Mouse (Mus musculus): Measurements from ENCODE around the gene Atp2a1. TPM values are rescaled to one million over a fixed set of nuclear protein-coding genes. Genes with fewer than 3 reads are reported as not detected.

Atp2a1 gene
- total and polyA plus RNA-seq, 3 experiments = 0.04 to 0.47 TPM; not detected in 1

- no peak for TF ChIP-seq ZMIZ1 (IDR thresholded peaks at IDR 0.05; ENCODE audit: low read depth, low read length)
- no peak for TF ChIP-seq EP300 (IDR thresholded peaks at IDR 0.05; ENCODE audit: low read depth in 1 of 2, low read length in 2 of 2)
- TF ChIP-seq RCOR1 (IDR thresholded peaks at IDR 0.05; ENCODE audit: low read depth, low read length) = no peak
- TF ChIP-seq E2F4 (IDR thresholded peaks at IDR 0.05; ENCODE audit: borderline replicate concordance, low read depth, low read length) = no peak
Observed at GRCm38 (mm10) chr7:126482392-126482871, 19.5 kb upstream of the Atp2a1 start (continued).

GRCm38 (mm10) chr7:126481699-126482098 lies 18.8 kb upstream of the Atp2a1 start:
- H3K27me3 ChIP-seq (ENCODE audit: control insufficient read depth in 1 of 2, insufficient read depth in 2 of 2, low read length in 2 of 2) = no peaks in the 10 kb centered on the region
- H3K4me1 ChIP-seq (ENCODE audit: control insufficient read depth in 1 of 2, insufficient read depth in 2 of 2, low read length in 2 of 2) = peaks cover 0 to 6% of the 10 kb centered on the region in 2 experiments; a peak in 3 of 4 replicates
- peaks cover 1% of the 10 kb centered on the region; the same call in 1 of the 2 replicates for H3K79me2 ChIP-seq (ENCODE audit: control insufficient read depth, insufficient read depth, low read length, poor library complexity)
- DNase-seq (ENCODE audit: low read depth, low spot score) = peak; percentile 60
- H3K9ac ChIP-seq (ENCODE audit: control insufficient read depth, low read depth, low read length, poor library complexity, severe bottlenecking) = no peak overlapping the region; the same call in 1 of the 2 replicates
- H3K9me3 ChIP-seq (replicated peaks; ENCODE audit: insufficient read depth, low read length) = no peaks in the 10 kb centered on the region
- H3K36me3 ChIP-seq (ENCODE audit: control insufficient read depth in 1 of 2, insufficient read depth in 2 of 2, low read length in 2 of 2) = peaks cover 0 to 7% of the 10 kb centered on the region in 2 experiments; a peak in 2 of 4 replicates
- H3K27ac ChIP-seq (ENCODE audit: control insufficient read depth, low read depth, low read length) = no peak overlapping the region
- peak overlapping the region in 1 of 2 experiments; percentile 48; a peak in 2 of 4 replicates for H3K4me3 ChIP-seq (ENCODE audit: control insufficient read depth in 1 of 2, insufficient read depth in 1 of 2, low read depth in 2 of 2, low read length in 2 of 2)
- TF ChIP-seq CHD2 (IDR thresholded peaks at IDR 0.05; ENCODE audit: low read length) = no peak
- no peak for TF ChIP-seq MYB (IDR thresholded peaks at IDR 0.05; ENCODE audit: low read depth, low read length)
- no peak for TF ChIP-seq MAX (IDR thresholded peaks at IDR 0.05; ENCODE audit: low read length)
- TF ChIP-seq TAL1 (IDR thresholded peaks at IDR 0.05; ENCODE audit: low read length) = no peak
- TF ChIP-seq ZKSCAN1 (IDR thresholded peaks at IDR 0.05; ENCODE audit: low read depth, low read length) = no peak
- TF ChIP-seq USF2 (IDR thresholded peaks at IDR 0.05; ENCODE audit: borderline replicate concordance in 1 of 2, insufficient read depth in 1 of 2, low read depth in 1 of 2, low read length in 2 of 2) = no peak
- TF ChIP-seq GATA1 (IDR thresholded peaks at IDR 0.05; ENCODE audit: low read depth, low read length) = peak; percentile 46
- TF ChIP-seq MAFK (IDR thresholded peaks at IDR 0.05; ENCODE audit: borderline replicate concordance, low read depth, low read length) = no peak
- TF ChIP-seq POLR2A (IDR thresholded peaks at IDR 0.05; ENCODE audit: control insufficient read depth in 1 of 2, insufficient read depth in 1 of 2, low read depth in 1 of 2, low read length in 2 of 2, poor library complexity in 1 of 2) = no peak
- peak; percentile 86 for TF ChIP-seq SMC3 (IDR thresholded peaks at IDR 0.05; ENCODE audit: low read depth, low read length)
- TF ChIP-seq GABPA (IDR thresholded peaks at IDR 0.05; ENCODE audit: low read depth, low read length) = no peak
- no peak for TF ChIP-seq MYC (IDR thresholded peaks at IDR 0.05; ENCODE audit: low read depth, low read length)
- TF ChIP-seq USF1 (IDR thresholded peaks at IDR 0.05; ENCODE audit: low read depth, low read length) = no peak
- TF ChIP-seq CTCF (IDR thresholded peaks at IDR 0.05 in 2 of 3, conservative IDR thresholded peaks at IDR 0.05 in 1 of 3; ENCODE audit: control insufficient read depth in 1 of 3, insufficient read depth in 1 of 3, low read depth in 2 of 3, low read length in 3 of 3, poor library complexity in 1 of 3, severe bottlenecking in 1 of 3) = peak in 2 of 3 experiments; percentile 68 to 94; a peak in 4 of 6 replicates
- no peak for TF ChIP-seq BHLHE40 (IDR thresholded peaks at IDR 0.05; ENCODE audit: borderline replicate concordance, low read depth, low read length)
- TF ChIP-seq SIN3A (IDR thresholded peaks at IDR 0.05; ENCODE audit: low read length) = peak; percentile 80
- no peak for TF ChIP-seq JUND (IDR thresholded peaks at IDR 0.05; ENCODE audit: low read depth, low read length)
- no peak for TF ChIP-seq NELFE (IDR thresholded peaks at IDR 0.05; ENCODE audit: low read depth, low read length)
- TF ChIP-seq ZC3H11A (IDR thresholded peaks at IDR 0.05; ENCODE audit: low read depth, low read length) = peak; percentile 94
- TF ChIP-seq ETS1 (IDR thresholded peaks at IDR 0.05; ENCODE audit: low read depth, low read length) = no peak
- peak; percentile 94 for TF ChIP-seq RAD21 (IDR thresholded peaks at IDR 0.05; ENCODE audit: low read depth, low read length)
- TF ChIP-seq POLR2AphosphoS2 (IDR thresholded peaks at IDR 0.05; ENCODE audit: low read length) = no peak
- no peak for TF ChIP-seq MEF2A (IDR thresholded peaks at IDR 0.05; ENCODE audit: extremely low read depth, insufficient replicate concordance, low read depth, low read length, poor library complexity, severe bottlenecking)
- no peak for TF ChIP-seq TCF12 (IDR thresholded peaks at IDR 0.05; ENCODE audit: low read depth, low read length)
- no peak for TF ChIP-seq NRF1 (IDR thresholded peaks at IDR 0.05; ENCODE audit: insufficient read depth, low read depth, low read length, poor library complexity, severe bottlenecking)
- no peak for TF ChIP-seq TBP (IDR thresholded peaks at IDR 0.05; ENCODE audit: low read depth, low read length)
- no peak for TF ChIP-seq UBTF (IDR thresholded peaks at IDR 0.05; ENCODE audit: borderline replicate concordance, insufficient read depth, low read depth, low read length)
- TF ChIP-seq POLR2AphosphoS5 (IDR thresholded peaks at IDR 0.05; ENCODE audit: borderline replicate concordance, low read depth, low read length) = no peak
- TF ChIP-seq ZMIZ1 (IDR thresholded peaks at IDR 0.05; ENCODE audit: low read depth, low read length) = no peak
- TF ChIP-seq KAT2A (conservative IDR thresholded peaks at IDR 0.05; ENCODE audit: low read depth, low read length) = no peak
